Mouse (Mus musculus) limb, embryonic 13.5 days (tissue): ENCODE data around the gene Lyplal1. TPM values are rescaled to one million over a fixed set of nuclear protein-coding genes. Genes with fewer than 3 reads are reported as not detected.
A peak's percentile ranks its signal among the peaks of the same experiment; 100 is the strongest.

Source experiments
- ATAC-seq: fragments of 200-750 bp; cut with Nextera tagmentation; 2 replicates; pipeline ENCODE4 v1.8.0; 2017; ENCODE audit warnings: low read depth, moderate number of reproducible peaks, moderate TSS enrichment; ENCODE audit not compliant: low FRiP score
- H3K27ac ChIP-seq: fragments of 300-500 bp; sonication (generic); 2 replicates; pipeline ENCODE4 v1.5.1; 2015; ENCODE audit warnings: inconsistent platforms, mild to moderate bottlenecking, moderate library complexity
- H3K27me3 ChIP-seq: fragments of 300-500 bp; sonication (generic); 2 replicates; pipeline ENCODE4 v1.6.1; 2015; ENCODE audit warnings: mild to moderate bottlenecking, inconsistent platforms
- H3K36me3 ChIP-seq: fragments of 300-500 bp; sonication (generic); 2 replicates; pipeline ENCODE4 v1.6.1; 2015; ENCODE audit warnings: inconsistent platforms, mild to moderate bottlenecking, moderate library complexity
- H3K4me1 ChIP-seq: fragments of 300-500 bp; sonication (generic); 2 replicates; pipeline ENCODE4 v1.6.1; 2015; ENCODE audit warnings: inconsistent platforms
- H3K4me2 ChIP-seq: fragments of 300-500 bp; sonication (generic); replicated peaks from 2 replicates; pipeline ENCODE4 v1.6.1; 2015; ENCODE audit warnings: inconsistent platforms, mild to moderate bottlenecking, moderate library complexity
- H3K4me3 ChIP-seq: fragments of 300-500 bp; sonication (generic); 2 replicates; pipeline ENCODE4 v1.5.1; 2015; ENCODE audit warnings: moderate library complexity, mild to moderate bottlenecking, inconsistent platforms
- H3K9ac ChIP-seq: fragments of 300-500 bp; sonication (generic); 2 replicates; pipeline ENCODE4 v1.6.1; 2015; ENCODE audit warnings: mild to moderate bottlenecking, inconsistent platforms
- H3K9me3 ChIP-seq: fragments of 300-500 bp; sonication (generic); 2 replicates; pipeline ENCODE4 v1.6.1; 2016; ENCODE audit warnings: inconsistent platforms
- WGBS: fragments of 180-500 bp; shearing (Covaris S2); methylation state at CpG from one replicate; pipeline ENCODE4 v1.1.7; 2015; 5-methylcytosine and 5-hydroxymethylcytosine counted together
- polyA plus RNA-seq: library from polyadenylated mRNA; unstranded; fragments of >200 nt; fragmentation: Nextera tagmentation; extraction: Ambion mirVana; gene quantifications from 2 replicates; pipeline ENCODE4 v1.2.1, GENCODE M21; 2015

Lyplal1 gene
- 15.7 and 16.9 TPM in 2 replicates for polyA plus RNA-seq

DNA sequence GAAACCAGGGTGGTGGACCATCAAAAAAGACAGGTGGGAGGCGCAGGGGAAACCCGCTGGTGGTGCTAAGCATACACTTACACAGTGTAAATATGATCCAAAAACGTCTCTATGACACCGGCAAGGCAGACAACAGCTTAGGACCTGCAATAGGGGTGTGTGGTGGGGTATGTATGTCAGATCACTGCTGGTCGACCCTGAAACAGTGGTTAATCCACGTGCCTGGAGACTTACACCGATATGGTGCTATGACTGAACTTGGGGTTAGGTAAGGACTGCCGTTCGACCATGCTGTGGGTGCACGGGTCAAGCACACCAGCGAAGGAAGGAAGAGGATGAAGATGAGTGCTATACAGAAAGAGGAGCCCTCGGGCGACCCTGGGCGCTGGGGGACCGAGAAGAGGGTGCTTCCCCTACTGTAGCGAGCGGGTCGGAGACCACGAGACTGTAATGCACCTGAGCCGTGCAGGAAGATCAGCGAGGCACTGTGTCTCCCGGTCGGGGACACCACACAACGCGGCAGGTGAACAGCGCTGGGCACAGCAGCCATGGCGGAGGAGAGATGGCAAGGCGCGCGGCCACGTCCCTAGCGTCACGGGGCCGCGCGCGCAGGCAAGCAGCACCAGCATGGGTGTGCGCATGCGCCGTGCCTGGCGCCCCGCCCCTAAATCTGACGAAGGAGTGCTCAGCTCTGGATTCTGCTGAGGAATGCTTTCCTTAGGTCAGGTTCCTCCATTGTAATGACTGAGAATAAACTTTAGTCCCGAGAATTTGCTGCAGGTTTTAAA lies at the start of gene Lyplal1:
TSS of gene Lyplal1 (minus strand) at position 610 of the 788 bp plus-strand sequence.
- peak within 1 kb of the TSS; percentile 78 for H3K4me2 ChIP-seq
- H3K9ac ChIP-seq: peak within 1 kb of the TSS; percentile 84
- H3K4me3 ChIP-seq: peak within 1 kb of the TSS; percentile 73
- H3K36me3 ChIP-seq: no peaks in the 10 kb centered on the region
- peaks cover 9% of the 10 kb centered on the region for H3K4me1 ChIP-seq
- no peaks in the 10 kb centered on the region for H3K27me3 ChIP-seq
- H3K9me3 ChIP-seq: no peaks in the 10 kb centered on the region
- 3% methylated on average over 44 of the region's 44 CpGs for WGBS
- peak; percentile 86 for ATAC-seq
- H3K27ac ChIP-seq: peak within 1 kb of the TSS; percentile 61; the same call in 1 of the 2 replicates

DNA sequence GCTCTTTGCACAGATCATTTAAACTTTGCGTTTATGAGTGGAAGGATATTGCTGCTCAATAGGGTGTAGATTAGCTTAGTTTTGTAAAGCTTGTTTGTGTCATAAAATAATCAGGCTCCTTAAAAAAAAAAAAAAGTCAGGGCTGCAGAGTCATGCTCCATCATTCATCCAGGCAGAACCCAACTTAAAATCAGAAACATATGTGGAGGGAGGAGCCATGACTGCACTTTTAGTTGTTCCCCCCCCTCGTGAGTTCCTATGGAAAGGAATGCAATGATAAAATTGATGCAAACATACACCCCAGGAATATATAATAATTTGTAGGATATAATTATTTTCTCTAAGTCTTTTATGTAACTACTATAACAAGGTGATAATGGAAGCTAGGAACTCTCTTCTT lies 46.5 kb upstream of the Lyplal1 start:
- WGBS: 16% methylated on average over 2 of the region's 2 CpGs
- no peaks in the 10 kb centered on the region for H3K27me3 ChIP-seq
- no peak for ATAC-seq
- peaks cover 5% of the 10 kb centered on the region; the same call in 1 of the 2 replicates for H3K4me1 ChIP-seq
- H3K36me3 ChIP-seq: no peaks in the 10 kb centered on the region
- no peak overlapping the region for H3K9ac ChIP-seq
- no peak overlapping the region for H3K4me3 ChIP-seq
- H3K9me3 ChIP-seq: no peaks in the 10 kb centered on the region
- H3K4me2 ChIP-seq: no peak overlapping the region
- H3K27ac ChIP-seq: no peak overlapping the region

DNA sequence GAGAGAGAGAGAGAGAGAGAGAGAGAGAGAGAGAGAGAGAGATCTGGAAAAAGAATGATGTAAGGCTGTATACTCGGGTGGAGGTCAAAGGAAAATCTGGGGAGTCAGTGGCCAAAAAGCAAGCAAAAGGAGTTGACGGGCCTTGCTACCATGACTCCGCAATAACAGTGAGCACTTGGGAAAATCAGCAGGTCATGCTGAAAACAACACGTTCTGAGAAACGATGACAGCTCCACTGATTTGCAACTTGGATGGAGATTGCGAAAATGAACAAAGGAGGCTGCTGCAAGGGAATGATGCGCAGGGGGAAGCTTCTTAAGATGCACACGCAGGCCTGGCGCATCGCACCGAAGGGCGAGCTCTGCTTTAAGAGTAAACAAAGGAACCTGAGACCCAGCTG lies 46.1 kb upstream of the Lyplal1 start:
- ATAC-seq: no peak
- H3K36me3 ChIP-seq: no peaks in the 10 kb centered on the region
- no peak overlapping the region for H3K4me2 ChIP-seq
- WGBS: 38% methylated on average over 12 of the region's 12 CpGs
- no peaks in the 10 kb centered on the region for H3K27me3 ChIP-seq
- no peaks in the 10 kb centered on the region for H3K9me3 ChIP-seq
- peaks cover 5% of the 10 kb centered on the region; the same call in 1 of the 2 replicates for H3K4me1 ChIP-seq
- no peak overlapping the region for H3K9ac ChIP-seq
- no peak overlapping the region for H3K27ac ChIP-seq
- H3K4me3 ChIP-seq: no peak overlapping the region

DNA sequence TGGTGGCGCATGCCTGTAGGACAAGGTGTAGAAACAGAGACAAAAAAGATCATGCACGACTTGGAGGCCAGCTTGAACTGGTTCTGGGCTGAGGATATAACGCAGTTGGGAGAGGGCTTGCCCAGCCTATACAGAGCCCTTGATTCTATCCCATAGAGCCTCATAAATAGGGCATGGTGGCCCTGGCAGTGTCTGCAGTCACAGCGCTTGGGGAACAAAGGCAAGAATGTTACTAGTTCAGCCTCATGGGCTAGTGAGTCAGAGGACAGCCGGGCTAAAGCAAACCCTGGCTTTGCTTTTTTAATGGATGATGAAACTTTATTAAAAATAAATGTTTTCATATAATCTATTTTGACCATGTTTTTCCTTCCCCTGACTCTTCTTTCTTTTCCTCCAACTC lies 33.3 kb upstream of the Lyplal1 start:
- WGBS: 84% methylated on average over 5 of the region's 5 CpGs
- Histone ChIP-seq H3K4me3 (no peak overlapping the region), H3K27ac (no peak overlapping the region), H3K4me2 (no peak overlapping the region), H3K9ac (no peak overlapping the region), H3K9me3 (no peaks in the 10 kb centered on the region), H3K36me3 (no peaks in the 10 kb centered on the region), H3K4me1 (peaks cover 6% of the 10 kb centered on the region), H3K27me3 (no peaks in the 10 kb centered on the region)
- no peak for ATAC-seq

DNA sequence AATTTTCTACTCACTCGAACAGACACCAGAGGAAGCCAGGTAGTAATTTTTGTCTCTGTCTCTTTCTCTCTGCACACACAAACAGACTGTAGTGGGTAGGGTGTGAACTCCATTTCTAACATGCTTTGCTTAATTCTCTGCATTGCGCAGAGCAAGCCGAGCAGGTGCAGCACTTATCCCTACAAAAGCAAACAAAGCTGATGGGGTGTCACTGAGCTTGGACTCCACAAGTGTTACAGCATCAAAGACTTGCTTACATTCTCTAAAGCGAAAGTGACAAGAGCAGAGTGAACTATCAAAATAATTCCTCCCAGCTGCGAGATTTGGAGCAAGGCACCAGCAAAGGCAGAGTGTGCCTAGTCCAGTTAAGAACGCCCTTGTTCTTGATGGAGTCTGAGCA lies 28.3 kb upstream of the Lyplal1 start:
- peak; percentile 64; the same call in 1 of the 2 replicates for ATAC-seq
- 21% methylated on average over 6 of the region's 6 CpGs for WGBS
- Histone ChIP-seq H3K4me1 (peaks cover 12% of the 10 kb centered on the region), H3K9me3 (no peaks in the 10 kb centered on the region), H3K4me2 (peak overlapping the region; percentile 47), H3K36me3 (no peaks in the 10 kb centered on the region), H3K27me3 (no peaks in the 10 kb centered on the region), H3K9ac (no peak overlapping the region), H3K27ac (no peak overlapping the region), H3K4me3 (no peak overlapping the region)

DNA sequence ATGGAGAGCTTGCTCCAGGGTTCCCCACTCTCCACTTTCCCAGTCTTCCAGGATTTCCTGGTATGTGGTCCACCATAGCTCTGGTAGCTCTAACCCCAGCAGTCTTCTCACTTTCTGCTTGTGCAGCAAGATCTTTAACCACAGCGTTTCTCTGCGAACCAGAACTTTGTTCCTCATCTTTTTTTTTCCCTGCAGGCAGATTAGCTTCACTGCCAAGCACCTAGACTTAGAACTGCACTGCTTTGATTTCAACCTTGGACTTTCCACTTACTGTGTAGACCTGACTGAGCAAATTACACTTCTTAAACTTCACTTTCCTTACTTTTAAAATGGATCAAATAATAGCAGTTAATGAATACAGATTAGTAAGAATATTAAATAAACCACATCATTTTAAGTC lies 23.1 kb upstream of the Lyplal1 start:
- peaks cover 9% of the 10 kb centered on the region for H3K4me1 ChIP-seq
- no peak overlapping the region for H3K4me2 ChIP-seq
- no peak overlapping the region for H3K9ac ChIP-seq
- ATAC-seq: no peak
- no peaks in the 10 kb centered on the region for H3K36me3 ChIP-seq
- no peaks in the 10 kb centered on the region for H3K27me3 ChIP-seq
- no peak overlapping the region for H3K4me3 ChIP-seq
- 82% methylated on average over 2 of the region's 2 CpGs for WGBS
- H3K27ac ChIP-seq: no peak overlapping the region
- H3K9me3 ChIP-seq: no peaks in the 10 kb centered on the region

DNA sequence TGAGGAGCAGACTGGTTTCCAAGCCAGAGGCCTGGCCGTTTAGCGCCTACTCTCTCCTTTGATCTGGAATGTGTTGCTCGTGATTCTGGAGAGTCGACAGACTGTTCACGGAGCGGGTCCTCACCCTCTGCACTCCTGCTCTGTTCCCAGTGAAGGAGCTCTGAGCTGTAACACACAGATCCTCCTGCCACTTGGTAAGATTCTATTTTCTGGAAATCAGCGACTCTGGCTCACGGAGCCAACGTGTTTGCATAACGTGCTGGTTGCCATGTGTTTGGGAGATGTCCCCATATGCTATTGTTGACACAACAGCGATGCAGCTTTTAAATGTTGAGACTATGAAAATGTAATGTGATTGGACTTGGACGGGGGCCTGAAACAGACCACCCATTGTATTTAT lies 20.8 kb upstream of the Lyplal1 start:
- Histone ChIP-seq H3K9me3 (no peaks in the 10 kb centered on the region), H3K27ac (no peak overlapping the region), H3K4me1 (0 out of 2 replicates have a peak, but pooled peaks cover 5% of the 10 kb centered on the region), H3K27me3 (no peaks in the 10 kb centered on the region), H3K36me3 (no peaks in the 10 kb centered on the region), H3K9ac (no peak overlapping the region), H3K4me2 (no peak overlapping the region), H3K4me3 (no peak overlapping the region)
- ATAC-seq: no peak
- 61% methylated on average over 12 of the region's 12 CpGs for WGBS

DNA sequence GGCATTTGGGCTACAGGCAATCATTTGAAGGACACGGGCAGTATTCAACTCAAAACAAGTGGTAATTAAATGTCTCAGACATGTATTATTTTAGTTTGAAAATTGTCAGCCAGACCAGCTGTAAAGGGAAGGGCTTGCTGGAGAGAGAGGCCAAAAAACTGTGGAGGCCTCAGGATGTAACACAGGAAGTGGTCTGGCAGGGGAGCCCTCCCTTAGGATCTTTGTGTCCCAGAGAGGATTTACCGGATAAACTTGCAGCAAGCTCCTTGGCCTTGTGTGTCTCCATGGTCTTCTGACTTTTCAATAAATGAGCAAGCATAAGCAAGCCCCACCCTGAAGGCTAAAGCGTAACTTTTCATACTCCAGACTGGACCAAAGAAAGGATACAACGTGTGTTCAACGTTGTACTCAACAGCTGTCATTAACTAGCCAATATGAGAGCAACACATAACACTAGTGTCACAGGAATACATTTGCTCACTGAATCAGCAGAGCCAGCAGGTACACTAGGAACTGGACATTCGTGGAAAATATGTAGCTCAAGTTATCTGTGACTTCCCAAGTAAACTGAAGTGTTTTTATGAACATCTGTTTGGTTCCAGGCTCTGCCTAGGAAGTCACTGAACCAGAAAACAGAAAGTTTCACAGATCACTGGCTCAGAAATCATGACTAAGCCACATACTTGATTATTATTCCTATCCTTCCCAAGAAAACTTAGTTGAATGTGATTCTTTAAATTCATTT lies 19.7 kb upstream of the Lyplal1 start:
- ATAC-seq: no peak
- 67% methylated on average over 6 of the region's 6 CpGs for WGBS
- Histone ChIP-seq H3K9me3 (no peaks in the 10 kb centered on the region), H3K4me1 (0 out of 2 replicates have a peak, but pooled peaks cover 5% of the 10 kb centered on the region), H3K4me2 (no peak overlapping the region), H3K27ac (no peak overlapping the region), H3K9ac (no peak overlapping the region), H3K27me3 (no peaks in the 10 kb centered on the region), H3K36me3 (no peaks in the 10 kb centered on the region), H3K4me3 (no peak overlapping the region)

DNA sequence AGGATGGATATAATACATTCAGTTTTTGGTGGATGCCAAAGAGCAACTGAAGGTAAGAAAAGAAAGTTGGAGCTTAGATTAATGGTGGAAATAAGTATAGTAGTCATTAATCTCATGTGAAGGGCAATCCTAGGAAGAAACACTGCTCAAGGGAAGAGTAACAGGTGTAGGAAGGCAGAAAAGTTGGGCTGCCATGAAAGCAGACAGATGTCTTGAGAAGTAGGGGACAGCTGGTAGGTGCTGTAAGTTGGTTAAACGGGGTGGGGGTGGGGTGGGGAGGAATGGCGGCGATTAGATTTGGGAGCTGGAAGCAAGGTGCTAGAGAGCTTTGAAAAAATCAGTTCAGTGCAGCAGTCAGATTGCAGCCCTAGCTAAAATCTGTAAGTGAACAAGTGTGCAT lies 14.4 kb upstream of the Lyplal1 start:
- no peak overlapping the region for H3K4me2 ChIP-seq
- H3K27ac ChIP-seq: no peak overlapping the region
- WGBS: 76% methylated on average over 3 of the region's 3 CpGs
- H3K27me3 ChIP-seq: no peaks in the 10 kb centered on the region
- no peak overlapping the region for H3K4me3 ChIP-seq
- H3K4me1 ChIP-seq: 0 out of 2 replicates have a peak, but pooled peaks cover 7% of the 10 kb centered on the region
- ATAC-seq: no peak
- no peaks in the 10 kb centered on the region for H3K9me3 ChIP-seq
- no peaks in the 10 kb centered on the region for H3K36me3 ChIP-seq
- H3K9ac ChIP-seq: no peak overlapping the region

DNA sequence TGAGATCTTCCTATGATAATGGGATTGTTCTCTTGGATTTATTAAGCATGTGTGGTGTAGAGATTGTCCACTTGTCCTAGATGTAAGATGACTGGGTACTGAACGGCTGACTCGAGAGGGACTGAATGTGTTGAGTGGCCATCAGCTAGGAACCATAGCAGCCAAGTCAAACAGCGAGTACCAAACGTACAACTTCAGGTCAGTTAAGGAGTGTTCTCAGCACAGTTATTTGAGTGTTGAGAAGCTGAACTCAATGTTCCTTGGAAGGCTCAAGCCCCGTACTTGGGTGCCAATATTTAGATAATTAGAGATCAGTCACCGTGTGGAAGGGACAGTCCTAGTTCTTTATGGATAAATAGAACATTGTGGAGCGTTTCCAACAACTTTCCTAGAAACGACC lies 11.8 kb upstream of the Lyplal1 start:
- H3K27ac ChIP-seq: no peak overlapping the region
- no peak for ATAC-seq

DNA sequence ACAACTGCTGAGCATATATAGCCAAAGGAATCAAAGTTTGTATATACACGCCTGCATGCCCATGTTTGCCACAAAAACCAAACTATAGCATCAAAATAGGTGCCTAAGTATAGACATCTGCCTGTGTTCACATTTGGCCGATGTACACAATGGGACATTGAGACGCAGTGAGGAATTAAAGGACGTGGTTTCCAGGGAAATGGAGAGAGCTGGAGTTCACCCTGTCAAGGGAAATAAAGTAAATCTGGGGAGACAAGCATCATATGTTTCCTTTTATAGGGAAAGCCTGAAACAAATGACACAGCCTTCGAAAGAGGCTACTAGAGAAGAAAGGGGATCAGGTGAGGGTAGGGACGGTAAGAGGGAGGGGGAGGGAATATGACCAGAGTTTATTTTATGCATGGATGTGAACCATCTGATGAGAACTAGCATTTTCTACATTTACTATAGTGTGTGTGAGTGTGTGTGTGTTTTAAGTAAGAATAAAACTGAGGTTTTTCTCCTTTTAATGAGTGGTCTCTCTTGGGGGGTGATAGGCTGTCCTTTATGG lies 9.3 kb upstream of the Lyplal1 start:
- no peaks in the 10 kb centered on the region for H3K27me3 ChIP-seq
- H3K4me3 ChIP-seq: no peak overlapping the region
- 62% methylated on average over 6 of the region's 6 CpGs for WGBS
- H3K4me2 ChIP-seq: no peak overlapping the region
- no peaks in the 10 kb centered on the region for H3K36me3 ChIP-seq
- H3K9ac ChIP-seq: no peak overlapping the region
- H3K27ac ChIP-seq: no peak overlapping the region
- no peaks in the 10 kb centered on the region for H3K9me3 ChIP-seq
- H3K4me1 ChIP-seq: 0 out of 2 replicates have a peak, but pooled peaks cover 4% of the 10 kb centered on the region
- ATAC-seq: no peak

More for the DNA sequence above, 11.8 kb upstream of the Lyplal1 start:
- Histone ChIP-seq H3K36me3 (no peaks in the 10 kb centered on the region), H3K27me3 (no peaks in the 10 kb centered on the region), H3K9ac (no peak overlapping the region), H3K9me3 (no peaks in the 10 kb centered on the region), H3K4me3 (no peak overlapping the region), H3K4me1 (0 out of 2 replicates have a peak, but pooled peaks cover 4% of the 10 kb centered on the region), H3K4me2 (no peak overlapping the region)
- 84% methylated on average over 8 of the region's 8 CpGs for WGBS

DNA sequence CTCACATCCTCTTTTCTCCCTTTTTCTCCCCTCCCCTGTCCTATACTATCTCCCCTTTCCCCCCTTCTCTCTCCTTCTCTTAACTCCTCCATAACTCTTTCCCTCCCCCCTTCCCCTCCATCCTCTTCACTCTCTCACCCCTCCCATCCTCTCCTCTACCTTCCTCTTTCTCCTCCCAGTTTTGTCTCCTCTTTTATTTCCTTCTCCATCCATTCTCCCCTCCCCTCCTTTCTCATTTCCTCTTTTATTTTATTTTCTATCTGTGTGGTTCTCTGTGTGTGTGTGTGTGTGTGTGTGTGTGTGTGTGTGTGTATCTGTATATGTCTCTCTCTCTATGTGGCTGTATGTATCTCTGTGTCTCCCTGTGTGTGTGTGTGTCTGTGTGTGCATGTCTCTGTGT lies 6.6 kb upstream of the Lyplal1 start:
- ATAC-seq: no peak
- Histone ChIP-seq H3K4me3 (no peak overlapping the region), H3K27me3 (no peaks in the 10 kb centered on the region), H3K9me3 (no peaks in the 10 kb centered on the region), H3K27ac (no peak overlapping the region), H3K4me2 (no peak overlapping the region), H3K4me1 (no peaks in the 10 kb centered on the region), H3K36me3 (no peaks in the 10 kb centered on the region), H3K9ac (no peak overlapping the region)
